In genomic region chr1:50962649-50963000, GRCm38 (mm10) we compare ENCODE assay signal across 10 mouse cellular contexts.
DNase-seq lines count a peak whose midpoint lies in the region; ATAC-seq lines count a peak whose summit lies in the region.
"Had no signal": no experiment of that assay in that cellular context is flagged by ENCODE, and none has a peak within 500 bp of the region (broad histone marks: within the 10 kb centered on the region; RNA-seq: fewer than 3 reads in every experiment).

No protein-coding gene starts in this region.

- no peak for DNase-seq in embryonic facial prominence, embryonic 10.5 days (ENCODE audit: low spot score)
- DNase-seq in intestine, embryonic 14.5 days (ENCODE audit: low spot score): no peak
- DNase-seq in lung, postnatal 14 days: no peak
- no peak for DNase-seq in cerebellum, adult 18-20 months

- no peaks in the 10 kb centered on the region for H3K9me3 ChIP-seq in embryonic facial prominence, embryonic 13.5 days
- no peaks in the 10 kb centered on the region for H3K9me3 ChIP-seq in embryonic facial prominence, embryonic 10.5 days
- H3K9me3 ChIP-seq in intestine, embryonic 14.5 days (ENCODE audit: control insufficient read depth, low read length): no peaks in the 10 kb centered on the region
- no peaks in the 10 kb centered on the region for H3K9me3 ChIP-seq in intestine, embryonic 15.5 days
- no peaks in the 10 kb centered on the region for H3K9me3 ChIP-seq in lung, embryonic 15.5 days
- H3K9me3 ChIP-seq: forebrain, embryonic 13.5 days had no signal

- no peak for ATAC-seq in embryonic facial prominence, embryonic 13.5 days (ENCODE audit: insufficient number of reproducible peaks, insufficient read depth, low FRiP score, low TSS enrichment, low read depth)
- ATAC-seq in intestine, embryonic 14.5 days (replicated peaks; ENCODE audit: low FRiP score, low TSS enrichment, low read depth): no peak
- ATAC-seq in intestine, embryonic 15.5 days: no peak
- ATAC-seq in lung, embryonic 15.5 days (ENCODE audit: borderline replicate concordance, extremely low read depth, low FRiP score, low TSS enrichment): no peak
- ATAC-seq in hematopoietic stem cell, adult 5-6 weeks (replicated peaks in 1 of 2; ENCODE audit: insufficient read depth in 1 of 2, low FRiP score in 2 of 2, low TSS enrichment in 1 of 2, low read depth in 1 of 2, poor library complexity in 2 of 2, severe bottlenecking in 2 of 2): peak; percentile 54 to 69

- H3K9ac ChIP-seq in embryonic facial prominence, embryonic 13.5 days: no peak overlapping the region
- no peak overlapping the region for H3K9ac ChIP-seq in intestine, embryonic 14.5 days (ENCODE audit: low read length)
- no peak overlapping the region for H3K9ac ChIP-seq in intestine, embryonic 15.5 days
- no peak overlapping the region for H3K9ac ChIP-seq in lung, embryonic 15.5 days
- H3K9ac ChIP-seq: forebrain, embryonic 13.5 days had no signal

- no peak overlapping the region for H3K4me3 ChIP-seq in embryonic facial prominence, embryonic 13.5 days
- no peak overlapping the region for H3K4me3 ChIP-seq in embryonic facial prominence, embryonic 10.5 days
- H3K4me3 ChIP-seq in intestine, embryonic 14.5 days (ENCODE audit: low read depth, low read length): no peak overlapping the region
- H3K4me3 ChIP-seq in intestine, embryonic 15.5 days (replicated peaks): no peak overlapping the region
- H3K4me3 ChIP-seq in lung, embryonic 15.5 days: no peak overlapping the region
- H3K4me3 ChIP-seq: forebrain, embryonic 13.5 days had no signal

- peak overlapping the region; percentile 16; the same call in 1 of the 2 replicates for H3K4me2 ChIP-seq in embryonic facial prominence, embryonic 13.5 days
- peak overlapping the region; percentile 21 for H3K4me2 ChIP-seq in intestine, embryonic 14.5 days (ENCODE audit: low read length)
- no peak overlapping the region for H3K4me2 ChIP-seq in intestine, embryonic 15.5 days (replicated peaks)
- H3K4me2 ChIP-seq in lung, embryonic 15.5 days: peak overlapping the region; percentile 9; the same call in 1 of the 2 replicates
- H3K4me2 ChIP-seq: forebrain, embryonic 13.5 days; midbrain, embryonic 11.5 days had no signal

- H3K36me3 ChIP-seq in embryonic facial prominence, embryonic 13.5 days: no peaks in the 10 kb centered on the region
- no peaks in the 10 kb centered on the region for H3K36me3 ChIP-seq in embryonic facial prominence, embryonic 10.5 days (replicated peaks)
- H3K36me3 ChIP-seq in intestine, embryonic 14.5 days (ENCODE audit: control insufficient read depth, insufficient read depth, low read length): no peaks in the 10 kb centered on the region
- H3K36me3 ChIP-seq in intestine, embryonic 15.5 days: no peaks in the 10 kb centered on the region
- no peaks in the 10 kb centered on the region for H3K36me3 ChIP-seq in lung, embryonic 15.5 days

- WGBS in embryonic facial prominence, embryonic 13.5 days: 49% methylated on average over 4 of the region's 4 CpGs
- 67% methylated on average over 4 of the region's 4 CpGs for WGBS in embryonic facial prominence, embryonic 10.5 days
- WGBS in intestine, embryonic 14.5 days: 25% methylated on average over 4 of the region's 4 CpGs
- WGBS in intestine, embryonic 15.5 days: 35% methylated on average over 4 of the region's 4 CpGs
- WGBS in lung, embryonic 15.5 days: 28% methylated on average over 4 of the region's 4 CpGs

- H3K4me1 ChIP-seq in embryonic facial prominence, embryonic 13.5 days: peaks cover 3% of the 10 kb centered on the region; the same call in 1 of the 2 replicates
- H3K4me1 ChIP-seq in embryonic facial prominence, embryonic 10.5 days: no peaks in the 10 kb centered on the region
- H3K4me1 ChIP-seq in intestine, embryonic 14.5 days (replicated peaks; ENCODE audit: control insufficient read depth, insufficient read depth, low read length): no peaks in the 10 kb centered on the region
- H3K4me1 ChIP-seq in intestine, embryonic 15.5 days (replicated peaks): no peaks in the 10 kb centered on the region
- H3K4me1 ChIP-seq in lung, embryonic 15.5 days: 0 out of 2 replicates have a peak, but pooled peaks cover 6% of the 10 kb centered on the region
- H3K4me1 ChIP-seq: forebrain, embryonic 13.5 days had no signal

- peaks cover 8% of the 10 kb centered on the region; the same call in 1 of the 2 replicates for H3K27me3 ChIP-seq in embryonic facial prominence, embryonic 13.5 days
- H3K27me3 ChIP-seq in embryonic facial prominence, embryonic 10.5 days (replicated peaks; ENCODE audit: low read depth, poor library complexity, severe bottlenecking): no peaks in the 10 kb centered on the region
- H3K27me3 ChIP-seq in intestine, embryonic 14.5 days (replicated peaks; ENCODE audit: control insufficient read depth, insufficient read depth, low read length): no peaks in the 10 kb centered on the region
- H3K27me3 ChIP-seq in intestine, embryonic 15.5 days (replicated peaks): no peaks in the 10 kb centered on the region
- no peaks in the 10 kb centered on the region for H3K27me3 ChIP-seq in lung, embryonic 15.5 days
- H3K27me3 ChIP-seq: forebrain, embryonic 13.5 days had no signal

- no peak overlapping the region for H3K27ac ChIP-seq in embryonic facial prominence, embryonic 13.5 days
- no peak overlapping the region for H3K27ac ChIP-seq in embryonic facial prominence, embryonic 10.5 days (replicated peaks)
- H3K27ac ChIP-seq in intestine, embryonic 14.5 days (ENCODE audit: low read depth): no peak overlapping the region
- H3K27ac ChIP-seq in intestine, embryonic 15.5 days: no peak overlapping the region
- no peak overlapping the region for H3K27ac ChIP-seq in lung, embryonic 15.5 days
- H3K27ac ChIP-seq: forebrain, embryonic 13.5 days had no signal

Comparison
In these comparisons a context has a peak if more than half of its experiments do, and no peak if none do; other contexts are left out.
1. ATAC-seq: peak in hematopoietic stem cell, adult 5-6 weeks (2 of 2); none in embryonic facial prominence, embryonic 13.5 days (single experiment), intestine, embryonic 14.5 days (single experiment), intestine, embryonic 15.5 days (single experiment) and lung, embryonic 15.5 days (single experiment).